Mouse (Mus musculus) left cerebral cortex, postnatal 25 days (tissue): ENCODE results near the gene Epha2. TPM values are rescaled to one million over a fixed set of nuclear protein-coding genes. Genes with fewer than 3 reads are reported as not detected.

Experiments
- DNase-seq, 2 experiments: peaks; one replicate each; pipeline ENCODE4 v3.0.0; 2022; ENCODE audit warnings: low spot score in 2 of 2, mixed read lengths in 1 of 2
- intact Hi-C: fragments of 180-260 bp; cut with DNase I; formaldehyde crosslinking; loops from one replicate; pipeline ENCODE4 v1.15.1; 2025
- total RNA-seq, 2 experiments: library from RNA; stranded (reverse); gene quantifications; 2 replicates each; pipeline ENCODE4 v1.2.3; 2021

Epha2 gene
- total RNA-seq, 2 experiments from 2014 or later = 0.82 to 1.2 TPM

- intact Hi-C loops = no loop called here
- DNase-seq = no peak
Observed at GRCm38 (mm10) chr4:141316498-141317180, 15.6 kb downstream of the Epha2 start.

- intact Hi-C loops = no loop called here
- no peak for DNase-seq
Observed at GRCm38 (mm10) chr4:141317914-141318313, 16.9 kb downstream of the Epha2 start.

DNA sequence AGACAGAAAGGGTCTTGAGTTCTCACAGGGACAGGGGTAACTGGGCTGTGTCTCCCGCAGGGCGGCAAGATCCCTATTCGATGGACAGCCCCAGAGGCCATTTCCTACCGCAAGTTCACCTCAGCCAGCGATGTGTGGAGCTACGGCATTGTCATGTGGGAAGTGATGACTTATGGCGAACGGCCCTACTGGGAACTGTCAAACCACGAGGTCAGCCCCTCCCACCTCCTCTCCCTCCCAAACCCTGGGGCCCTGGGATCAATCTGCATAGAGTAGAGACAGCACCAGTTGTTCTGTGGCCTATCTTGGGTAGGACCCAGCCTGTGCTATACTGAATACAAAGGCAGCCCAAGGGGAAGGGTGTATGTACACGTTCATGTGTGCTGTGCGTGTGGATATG lies 21.5 kb downstream of the Epha2 start:
- intact Hi-C loops = no loop called here
- no peak for DNase-seq

DNA sequence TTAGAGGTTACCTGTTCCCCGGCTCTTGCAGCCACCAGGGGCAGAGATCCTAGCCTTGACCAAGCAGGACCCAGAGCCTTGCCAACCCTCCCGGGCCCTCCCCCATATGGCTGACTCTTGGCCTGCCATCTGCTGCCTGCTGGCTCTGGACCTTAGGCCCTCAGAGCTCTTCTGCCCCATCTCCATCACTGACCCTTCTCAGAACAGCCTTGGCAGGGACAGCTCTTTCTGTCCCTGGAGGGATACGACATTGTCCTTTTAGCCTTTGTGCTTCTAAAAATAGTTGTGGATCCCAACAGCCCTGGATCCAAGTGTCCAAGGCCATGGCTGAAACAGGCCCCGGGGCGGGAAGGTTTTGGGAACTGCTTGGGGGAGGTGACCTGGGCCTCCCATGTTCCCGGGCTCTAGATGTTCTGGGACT lies 23.7 kb downstream of the Epha2 start:
- DNase-seq = no peak
- intact Hi-C loops = no loop called here

DNA sequence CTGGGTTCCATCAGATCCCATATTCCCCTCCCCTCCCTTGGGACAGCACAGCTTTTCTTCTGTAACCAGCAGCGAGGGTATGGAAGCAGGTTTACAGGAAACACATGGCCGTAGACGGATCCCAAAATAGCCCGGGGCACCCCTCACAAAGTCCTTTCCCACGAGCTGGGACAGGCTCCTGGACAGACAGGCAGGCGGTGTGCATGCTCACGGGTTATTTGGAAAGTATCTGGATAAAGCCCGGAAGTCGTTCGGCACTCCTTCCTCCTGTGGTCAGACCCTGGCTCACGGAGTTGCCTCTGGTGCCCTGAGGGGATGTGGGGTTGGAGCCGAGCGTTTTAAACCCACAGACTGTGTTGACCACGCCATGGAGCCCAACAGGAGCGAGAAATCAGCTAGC lies 24.6 kb downstream of the Epha2 start:
- intact Hi-C loops = no loop called here
- no peak for DNase-seq

DNA sequence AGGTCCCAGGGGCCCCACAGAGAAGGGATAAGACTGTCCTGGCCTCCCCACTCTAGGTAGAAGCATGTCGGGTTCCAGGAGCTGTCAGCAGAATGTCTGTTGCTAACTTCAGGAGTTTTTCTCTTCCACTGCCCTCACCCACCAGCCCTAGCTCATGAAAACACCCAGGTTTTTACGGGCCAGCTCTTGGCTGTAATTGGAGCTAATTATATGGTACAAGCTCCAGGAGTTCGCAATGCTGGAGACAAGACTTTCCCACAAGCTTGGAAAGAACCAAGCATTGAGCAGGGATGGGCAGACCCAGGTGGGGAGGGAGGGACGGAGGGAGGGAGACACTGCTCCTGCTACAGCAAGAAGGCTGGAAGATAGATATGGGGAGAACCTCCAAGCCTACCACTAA lies 26.0 kb downstream of the Epha2 start:
- DNase-seq = no peak
- intact Hi-C loops = no loop called here

DNA sequence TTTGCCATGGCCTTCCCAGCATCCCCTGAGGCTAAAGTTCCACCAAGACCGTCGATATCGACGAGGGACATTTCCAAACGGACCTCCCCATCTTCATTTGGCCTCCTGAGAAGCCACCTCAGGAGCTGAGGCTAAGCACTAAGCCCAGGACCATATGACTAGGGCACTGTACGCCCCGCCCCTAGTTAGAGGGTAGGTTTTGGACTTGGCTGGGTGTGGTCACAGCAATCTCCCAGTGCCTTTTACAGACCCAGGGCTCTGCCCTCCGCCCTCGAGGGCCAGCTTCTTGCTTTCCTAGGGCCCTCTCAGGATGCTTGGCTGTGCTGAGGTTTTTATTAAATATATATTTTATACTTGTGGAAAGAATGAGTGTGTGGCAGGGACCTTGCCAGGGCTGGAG lies 27.7 kb downstream of the Epha2 start:
- intact Hi-C loops = no loop called here
- DNase-seq = no peak

- no peak for DNase-seq
- intact Hi-C loops = no loop called here
Observed at GRCm38 (mm10) chr4:141329968-141330367, 28.9 kb downstream of the Epha2 start.

DNA sequence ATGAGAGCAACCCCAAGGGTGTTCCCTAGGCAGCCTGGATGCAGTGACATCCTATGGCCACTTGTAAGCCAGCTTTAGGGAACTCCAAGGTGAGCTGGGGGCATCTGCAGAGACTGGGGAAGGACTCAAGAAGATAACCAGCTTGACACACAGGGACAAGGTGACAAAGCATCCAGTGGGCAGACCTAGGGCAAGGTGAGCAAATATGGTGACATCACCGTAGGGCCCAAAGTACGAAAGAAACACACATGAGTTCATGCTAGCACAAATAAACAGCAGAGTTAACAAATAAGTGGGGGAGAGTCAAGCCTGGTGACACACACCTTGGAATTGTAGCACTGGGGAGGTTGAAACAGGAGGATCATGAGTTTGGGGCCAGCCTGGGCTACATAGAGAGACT lies 30.4 kb downstream of the Epha2 start:
- intact Hi-C loops = no loop called here
- DNase-seq = no peak

DNA sequence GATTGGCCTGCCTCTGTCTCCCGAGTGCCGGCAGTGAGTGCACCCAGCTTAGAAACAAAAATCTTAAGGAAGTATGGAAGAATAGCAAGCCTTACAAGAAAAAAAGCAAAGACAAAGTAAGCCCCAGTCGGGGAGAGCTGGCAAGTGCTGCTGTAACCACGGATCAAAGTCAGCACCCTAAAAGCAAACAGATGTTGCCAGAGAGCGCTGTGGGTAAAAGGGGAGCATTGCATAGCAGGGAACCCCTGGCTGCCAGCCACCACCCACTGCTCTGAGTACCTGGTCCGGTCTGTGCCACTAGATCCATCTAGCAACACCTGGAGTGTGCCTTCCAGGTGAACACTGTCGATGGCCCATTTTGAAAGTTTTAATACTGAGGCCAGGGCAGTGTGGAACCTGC lies 31.2 kb downstream of the Epha2 start:
- DNase-seq = no peak
- intact Hi-C loops = no loop called here

- no peak for DNase-seq
- intact Hi-C loops = no loop called here
Observed at GRCm38 (mm10) chr4:141334695-141335094, 33.7 kb downstream of the Epha2 start.

- intact Hi-C loops = no loop called here
- DNase-seq = no peak
Observed at GRCm38 (mm10) chr4:141335263-141335796, 34.3 kb downstream of the Epha2 start.

GRCm38 (mm10) chr4:141336196-141336595 lies 35.2 kb downstream of the Epha2 start:
- intact Hi-C loops = no loop called here
- no peak for DNase-seq

GRCm38 (mm10) chr4:141337986-141338385 lies 36.9 kb downstream of the Epha2 start:
- intact Hi-C loops = no loop called here
- DNase-seq = no peak

- DNase-seq = no peak
- intact Hi-C loops = no loop called here
Observed at GRCm38 (mm10) chr4:141338853-141339252, 37.8 kb downstream of the Epha2 start.

DNA sequence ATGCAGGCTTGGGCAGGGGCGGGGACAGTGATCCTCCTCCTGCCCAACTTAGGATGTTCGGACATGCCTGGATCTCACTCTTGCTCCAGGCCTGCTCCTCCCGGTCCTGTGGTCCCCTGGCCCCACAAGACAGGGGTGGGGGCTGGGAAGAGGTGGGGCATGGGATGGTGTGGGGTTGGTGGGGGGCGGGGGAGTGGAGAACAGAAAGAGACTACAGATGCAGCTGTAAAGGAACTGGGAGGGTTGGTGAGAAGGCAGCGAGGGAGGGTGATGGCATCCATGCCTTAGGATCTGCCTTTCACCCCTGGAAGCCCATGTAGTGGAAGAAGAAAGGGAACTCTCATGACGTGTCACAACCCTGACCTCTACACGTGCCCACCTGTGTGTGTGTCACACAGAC lies 40.4 kb downstream of the Epha2 start:
- intact Hi-C loops = no loop called here

DNA sequence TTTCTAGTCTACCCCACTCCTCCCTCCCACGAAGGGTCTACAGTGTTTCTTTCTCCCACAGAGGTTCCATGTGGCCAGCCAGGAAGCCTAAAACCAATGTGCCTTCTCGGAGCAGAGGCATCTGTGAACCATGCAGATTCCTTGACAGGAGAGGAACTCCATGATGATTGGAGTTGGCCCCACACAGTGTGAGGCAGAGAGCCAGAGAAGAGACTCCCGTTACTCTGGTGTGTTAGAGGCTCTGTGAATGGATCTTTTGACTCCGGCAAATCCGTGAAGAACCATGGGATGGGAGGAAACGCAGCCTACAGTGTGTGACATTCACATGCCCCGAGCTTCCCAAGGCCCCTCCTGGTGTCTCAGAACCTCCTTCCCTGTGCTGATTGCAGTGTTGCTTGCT lies 42.5 kb downstream of the Epha2 start:
- intact Hi-C loops = no loop called here
- no peak for DNase-seq

More for the DNA sequence above, 40.4 kb downstream of the Epha2 start:
- DNase-seq = no peak

DNA sequence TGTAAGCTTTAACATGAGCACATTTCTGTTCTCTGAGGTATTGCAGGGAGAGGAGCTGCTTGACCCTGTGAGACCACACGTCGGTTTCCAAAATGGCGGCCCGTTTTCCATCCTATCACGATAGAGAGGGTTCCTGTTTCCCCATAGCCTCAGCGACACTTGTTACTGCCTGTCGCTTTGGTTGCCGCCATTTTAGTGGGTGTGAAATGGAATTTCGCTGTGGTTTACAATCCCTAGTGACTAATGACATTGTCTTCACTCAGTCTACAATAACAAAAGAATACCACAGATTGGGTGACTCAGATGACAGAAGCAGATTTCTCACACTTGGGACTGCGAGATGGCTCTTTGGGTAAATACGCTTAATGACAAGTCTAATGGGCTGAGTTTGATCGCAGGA lies 44.2 kb downstream of the Epha2 start:
- DNase-seq = no peak
- intact Hi-C loops = loop anchor here (1.0 kb wide), 1 partner anchor 12 kb away; no protein-coding TSS in a partner anchor

GRCm38 (mm10) chr4:141347365-141347797 lies 46.3 kb downstream of the Epha2 start:
- intact Hi-C loops = no loop called here
- no peak for DNase-seq

DNA sequence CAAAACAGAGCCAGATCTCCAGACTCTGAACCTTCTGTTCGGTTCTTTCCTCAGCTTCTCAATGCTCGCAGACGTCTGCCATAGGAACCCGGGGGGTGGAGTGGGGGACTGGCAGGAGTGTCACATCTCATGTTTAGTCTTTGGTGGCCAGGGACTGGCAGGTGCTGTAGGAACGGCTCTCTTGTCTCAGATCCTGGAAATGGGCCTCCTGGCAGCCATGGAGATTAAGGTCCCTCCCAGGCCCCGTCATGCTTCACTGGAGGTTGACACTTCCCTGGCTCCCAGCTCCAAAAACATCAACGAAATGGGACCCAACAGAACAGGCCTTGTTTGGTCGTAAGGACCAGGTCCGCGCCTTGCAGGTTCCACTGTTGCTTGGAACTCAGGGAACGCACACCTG lies 47.6 kb downstream of the Epha2 start:
- DNase-seq = no peak
- intact Hi-C loops = no loop called here

DNA sequence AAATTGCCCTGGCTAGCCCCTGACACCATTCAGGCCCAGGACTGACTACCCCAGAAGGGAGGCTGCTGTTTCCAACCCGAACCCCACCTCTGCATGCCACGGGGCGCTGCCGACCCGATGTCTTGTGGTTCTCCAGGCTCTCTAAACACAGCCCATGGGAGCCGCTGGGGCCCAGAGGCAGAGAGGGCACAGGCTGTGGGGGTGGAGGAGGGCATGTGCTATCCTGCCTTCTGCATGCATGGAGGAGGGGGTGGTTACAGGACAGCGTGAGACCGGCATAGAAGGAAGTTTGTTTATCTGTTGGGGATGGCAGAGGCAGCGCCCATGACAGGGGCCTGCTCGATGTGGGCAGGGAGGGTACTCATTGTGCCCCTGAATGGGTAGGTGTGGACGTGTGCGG lies 49.0 kb downstream of the Epha2 start:
- no peak for DNase-seq
- intact Hi-C loops = no loop called here

DNA sequence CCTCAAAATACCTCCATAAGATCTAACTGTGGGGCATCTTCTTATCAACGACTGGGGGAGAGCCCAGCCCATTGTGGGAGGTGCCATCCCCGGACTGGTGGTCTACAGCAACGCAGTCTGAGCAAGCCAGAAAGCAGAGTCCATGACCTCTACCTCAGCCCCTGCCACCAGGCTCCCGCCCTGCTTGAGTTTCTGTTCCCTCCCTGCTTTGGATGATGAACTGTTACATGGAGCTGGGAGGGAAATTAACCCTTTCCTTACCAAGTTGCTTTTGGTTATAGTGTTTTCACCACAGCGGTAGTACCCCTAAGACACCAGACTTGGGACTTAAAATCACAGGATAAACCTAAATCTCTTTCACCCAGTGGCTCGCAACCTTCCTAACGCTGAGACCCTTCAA lies 50.9 kb downstream of the Epha2 start:
- intact Hi-C loops = no loop called here
- DNase-seq = no peak
